Mouse (Mus musculus) thymus, postnatal 25 days (tissue): ENCODE results near the gene Cmss1.

ENCODE experiments used
- DNase-seq: peaks from one replicate; pipeline ENCODE4 v3.0.0; 2022

Gene Cmss1

DNA sequence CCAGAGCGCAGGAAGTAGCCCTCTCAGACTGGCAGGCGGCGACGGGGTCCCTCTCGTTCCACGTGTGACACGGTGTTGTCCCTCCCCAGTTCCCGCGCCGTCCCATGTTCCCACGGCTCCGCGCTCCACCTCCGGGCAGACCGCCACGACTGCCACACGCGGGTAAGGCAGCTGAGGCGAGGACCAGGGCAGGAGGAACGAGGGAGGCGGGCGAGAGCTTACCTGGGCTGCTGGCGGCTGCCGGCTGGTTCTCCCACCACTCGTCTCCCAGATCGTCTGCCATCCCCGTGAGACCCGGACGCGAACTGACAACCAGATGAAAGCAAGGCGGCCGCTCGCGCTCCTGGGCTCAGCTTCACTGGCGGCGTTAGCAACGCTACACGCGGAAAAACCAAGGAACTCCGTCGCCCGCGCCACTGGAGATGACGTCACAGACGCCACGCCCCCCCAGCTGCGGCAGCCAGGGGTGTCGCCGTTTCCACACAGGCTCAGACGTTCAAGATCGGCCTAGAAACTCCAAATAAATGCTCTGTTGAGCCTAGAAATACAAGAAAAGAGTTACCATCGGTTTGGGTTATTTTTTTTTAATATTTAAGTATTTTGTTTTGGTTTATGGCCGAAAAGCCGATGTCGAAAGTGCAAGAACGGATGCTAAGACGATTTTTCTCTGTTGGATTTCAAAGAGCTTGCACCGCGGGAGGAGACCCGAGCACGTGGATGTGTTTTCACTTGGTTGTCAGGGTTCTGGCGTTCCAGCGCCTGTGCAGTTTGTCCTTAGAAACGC, at the start of gene Cmss1:
Gene Cmss1 (minus strand): TSS at position 421 of the 784 bp plus-strand sequence.
- DNase-seq = peak; percentile 85

DNA sequence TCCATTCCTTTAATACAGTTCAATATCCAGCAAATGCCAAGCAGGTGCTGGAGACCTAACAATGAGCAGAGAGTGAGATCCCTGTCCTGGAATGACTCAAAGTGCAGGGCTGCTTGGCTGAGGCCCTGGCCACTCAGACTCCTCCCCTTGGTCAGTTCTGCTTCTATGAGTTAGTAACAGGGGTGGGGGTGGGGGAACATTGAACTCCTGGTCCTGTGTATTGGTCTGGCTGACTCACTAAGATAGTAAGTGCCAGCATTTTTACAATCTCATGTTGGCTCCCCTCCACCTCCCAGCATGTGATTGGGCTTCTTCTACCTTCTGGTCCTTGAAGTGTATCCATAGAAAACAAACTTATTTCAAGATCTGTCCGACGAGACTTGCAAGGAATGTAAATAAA, 43.2 kb upstream of the Cmss1 start:
- no peak for DNase-seq

DNA sequence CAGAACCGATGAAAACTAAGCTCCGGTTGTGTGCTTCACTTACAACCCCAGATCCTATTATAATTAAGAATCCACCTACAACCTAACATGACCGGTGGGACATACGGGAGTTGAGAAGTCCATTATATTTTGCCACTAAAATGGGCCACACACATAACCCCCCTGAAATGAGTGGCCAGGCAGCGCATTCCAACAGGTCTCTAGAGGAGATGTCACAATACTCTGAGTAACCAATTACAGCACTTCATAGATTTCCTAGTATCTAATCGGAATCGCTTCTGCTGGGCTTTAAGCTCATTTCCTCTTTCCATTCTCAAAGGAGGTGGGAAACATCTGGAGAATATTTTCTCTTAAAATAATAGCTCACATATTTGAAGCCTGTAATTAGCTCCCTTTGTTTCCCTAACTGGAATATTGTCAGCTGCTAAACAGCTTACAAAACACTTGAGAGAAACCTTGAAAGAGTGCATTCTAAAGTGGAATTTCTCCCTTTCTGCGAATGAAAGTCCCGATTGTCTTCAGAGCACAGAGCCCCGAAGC, 34.8 kb upstream of the Cmss1 start:
- DNase-seq = no peak

DNA sequence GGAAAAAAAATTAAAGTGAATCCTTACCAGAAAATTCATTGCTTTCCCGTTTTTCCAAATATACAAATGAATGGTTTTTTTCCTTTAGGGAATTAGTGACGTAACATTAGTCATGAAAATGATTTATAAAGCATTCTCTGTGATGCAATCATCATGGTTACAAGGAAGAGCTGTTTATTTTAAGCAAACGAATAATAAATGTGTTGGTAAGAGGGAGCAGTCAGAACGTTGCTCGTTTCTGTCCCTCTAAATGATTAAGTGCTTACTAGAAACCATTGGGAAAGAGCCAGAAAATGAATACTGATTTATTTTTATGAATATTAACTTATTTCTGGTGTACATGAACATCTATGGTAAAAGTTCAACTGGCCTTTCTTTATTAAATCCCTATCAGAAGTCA, 28.1 kb upstream of the Cmss1 start:
- DNase-seq = no peak

DNA sequence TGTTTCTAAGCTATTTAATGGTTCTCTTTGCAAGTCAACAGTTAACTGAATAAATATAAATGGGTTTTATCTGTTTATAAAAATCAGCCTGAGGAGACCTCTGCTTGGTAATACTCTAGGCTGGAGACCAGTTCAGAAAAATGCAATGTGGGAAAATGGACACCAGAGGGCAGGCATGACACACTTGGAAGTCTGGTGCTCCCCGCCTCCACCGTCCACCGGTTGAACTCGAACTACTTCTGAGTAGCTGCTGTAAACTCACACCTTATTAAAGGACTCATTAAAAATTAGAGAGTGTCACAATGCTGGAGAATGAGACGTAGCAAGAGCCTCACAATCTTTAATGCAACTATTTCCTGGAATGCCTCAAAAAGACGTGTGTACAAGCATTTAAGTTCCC, 27.5 kb upstream of the Cmss1 start:
- DNase-seq = peak; percentile 50

- peak; percentile 15 for DNase-seq
Observed at GRCm38 (mm10) chr16:57611768-57612167, 5.1 kb upstream of the Cmss1 start.

GRCm38 (mm10) chr16:57601031-57601430, 5.6 kb downstream of the Cmss1 start:
- DNase-seq = no peak

DNA sequence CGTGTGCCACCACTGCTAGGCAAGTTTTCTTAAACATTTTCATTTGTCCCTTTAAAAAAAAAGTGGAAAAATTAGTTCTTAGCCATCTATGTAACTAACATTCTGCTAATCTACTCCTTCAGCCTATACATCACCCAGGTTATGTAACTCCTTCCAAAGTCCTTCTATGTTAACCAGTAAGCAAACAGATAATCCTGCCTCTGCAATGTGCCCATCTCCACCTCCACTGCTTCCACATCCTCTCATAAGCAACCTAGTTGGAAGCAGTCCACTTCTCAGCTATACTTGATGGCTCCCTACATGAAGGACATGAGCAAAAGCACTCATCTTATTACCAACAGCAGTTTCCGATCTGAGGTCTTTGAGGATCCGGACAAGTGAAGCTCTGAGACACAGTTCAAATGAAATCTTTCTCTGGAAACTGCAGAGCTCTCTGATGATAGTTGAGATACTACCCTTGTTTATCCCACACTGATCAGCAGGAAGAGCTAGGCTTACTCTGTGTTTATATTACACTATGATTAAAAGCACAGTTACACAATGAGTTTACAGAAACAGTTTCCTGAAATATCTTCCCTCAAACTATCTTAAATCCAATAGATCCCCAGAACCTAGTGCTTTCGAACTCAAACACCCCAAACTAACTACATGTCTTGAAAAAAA, 9.2 kb downstream of the Cmss1 start:
- DNase-seq = no peak

GRCm38 (mm10) chr16:57593422-57594157, 13.1 kb downstream of the Cmss1 start:
- peak; percentile 9 for DNase-seq

DNA sequence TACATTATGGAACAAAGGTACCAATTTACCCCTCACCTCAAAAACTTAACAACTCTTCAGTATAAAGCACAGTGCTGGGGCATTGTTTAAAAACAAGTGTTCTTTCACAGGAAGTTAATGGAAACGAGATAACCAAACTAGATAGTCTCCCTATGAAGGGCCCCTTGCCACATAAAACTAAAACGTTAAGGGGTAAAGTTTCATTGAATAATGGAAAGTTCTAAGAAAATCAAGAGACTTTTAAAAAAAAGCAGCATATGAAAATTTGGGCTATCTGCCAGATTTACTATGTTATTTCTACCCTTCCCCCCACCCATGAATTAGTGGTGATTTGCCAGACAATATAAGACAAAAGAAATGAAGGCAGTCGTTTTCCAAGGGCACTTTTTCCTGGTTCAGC, 21.5 kb downstream of the Cmss1 start:
- DNase-seq = no peak

GRCm38 (mm10) chr16:57582008-57582407, 24.7 kb downstream of the Cmss1 start:
- DNase-seq = no peak

DNA sequence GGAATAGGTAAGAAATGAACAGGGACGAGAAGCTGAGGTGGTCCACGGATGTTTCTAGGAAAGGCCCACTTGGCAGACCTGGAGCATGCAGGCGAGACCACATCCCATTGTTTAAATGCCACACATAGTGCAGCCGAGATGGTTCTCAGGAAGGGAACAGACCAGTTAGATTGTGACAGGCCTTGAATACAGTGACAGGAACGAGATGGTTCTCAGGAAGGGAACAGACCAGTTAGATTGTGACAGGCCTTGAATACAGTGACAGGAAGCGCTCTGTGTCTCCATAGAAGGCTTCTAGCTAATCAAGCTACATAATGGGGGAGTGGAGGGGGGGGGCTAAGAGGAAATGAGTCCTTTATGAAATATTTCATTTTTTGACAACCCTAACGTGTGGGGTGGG, 26.6 kb downstream of the Cmss1 start:
- no peak for DNase-seq

DNA sequence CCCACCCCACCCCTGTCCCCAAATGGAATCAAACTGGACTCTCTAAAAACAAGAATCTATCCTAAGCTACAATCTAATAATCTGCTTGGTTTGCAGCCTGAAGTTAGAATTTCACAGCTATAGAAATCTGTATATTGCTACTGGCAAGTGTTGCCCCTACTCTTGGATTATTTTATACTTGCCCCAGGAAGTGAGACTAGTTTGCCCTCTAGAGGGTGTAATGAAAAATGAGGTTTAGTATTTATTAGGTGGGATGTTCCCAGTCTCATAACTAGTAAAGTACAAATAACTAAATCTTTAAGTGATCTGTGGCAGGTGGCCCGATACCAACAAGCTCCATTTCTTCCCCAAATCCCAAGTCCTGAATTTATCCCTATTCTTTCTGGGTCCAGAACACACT, 29.1 kb downstream of the Cmss1 start:
- no peak for DNase-seq

- no peak for DNase-seq
Observed at GRCm38 (mm10) chr16:57575764-57576388, 30.8 kb downstream of the Cmss1 start.

- DNase-seq = no peak
Observed at GRCm38 (mm10) chr16:57573831-57574230, 32.8 kb downstream of the Cmss1 start.

GRCm38 (mm10) chr16:57570789-57571311, 35.8 kb downstream of the Cmss1 start:
- DNase-seq = no peak

DNA sequence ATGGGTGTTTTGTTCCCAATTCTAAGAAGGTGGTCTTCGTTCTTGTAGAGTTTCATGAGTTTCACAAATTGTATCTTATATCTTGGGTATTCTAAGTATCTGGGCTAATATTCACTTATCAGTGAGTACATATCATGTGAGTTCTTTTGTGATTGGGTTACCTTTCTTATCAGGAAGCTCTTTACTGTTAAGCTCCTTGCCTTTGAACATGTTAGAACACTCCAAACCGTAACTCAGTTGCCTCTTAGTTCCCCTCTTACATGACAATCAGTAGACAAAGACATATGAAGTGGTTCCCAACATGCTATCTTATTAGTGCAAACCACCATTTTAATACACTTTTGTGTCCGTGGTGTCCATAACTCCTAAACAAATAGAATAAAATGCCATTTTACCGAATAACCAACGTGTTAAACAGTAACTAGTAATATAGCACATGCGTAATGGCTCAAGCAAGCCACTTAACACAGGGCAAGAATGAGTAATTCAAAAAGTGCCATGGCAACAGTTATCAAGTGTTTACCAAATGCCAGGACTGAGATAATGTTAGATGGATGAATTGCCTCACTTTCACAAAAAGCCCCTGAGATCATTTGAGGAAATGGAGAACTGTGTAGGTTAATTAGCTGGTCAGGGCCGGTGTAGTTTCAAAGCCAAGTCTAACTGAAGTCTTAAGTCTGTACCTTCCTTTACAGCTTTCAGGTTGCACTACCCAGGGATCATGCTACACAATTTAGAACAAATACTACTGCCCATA, 37.8 kb downstream of the Cmss1 start:
- DNase-seq = no peak

GRCm38 (mm10) chr16:57566215-57566614, 40.4 kb downstream of the Cmss1 start:
- DNase-seq = no peak

DNA sequence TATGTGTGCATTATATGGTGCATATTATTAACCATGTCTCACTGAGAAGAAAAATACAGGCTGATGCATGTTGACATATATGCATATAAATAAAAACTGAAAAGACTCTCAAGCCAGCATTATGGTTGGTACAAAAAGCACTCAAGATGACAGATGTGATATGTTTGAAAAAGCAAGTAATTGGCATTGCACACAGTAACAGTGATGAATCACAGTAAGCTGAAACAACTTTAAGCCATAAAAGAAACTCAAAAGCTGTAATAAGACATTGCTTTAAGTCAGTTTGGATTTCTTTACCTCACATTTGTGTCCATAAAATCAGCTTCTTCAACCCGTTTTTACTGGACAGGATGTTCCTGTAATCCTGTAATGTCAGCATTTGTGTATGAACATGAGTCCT, 41.9 kb downstream of the Cmss1 start:
- DNase-seq = no peak

DNA sequence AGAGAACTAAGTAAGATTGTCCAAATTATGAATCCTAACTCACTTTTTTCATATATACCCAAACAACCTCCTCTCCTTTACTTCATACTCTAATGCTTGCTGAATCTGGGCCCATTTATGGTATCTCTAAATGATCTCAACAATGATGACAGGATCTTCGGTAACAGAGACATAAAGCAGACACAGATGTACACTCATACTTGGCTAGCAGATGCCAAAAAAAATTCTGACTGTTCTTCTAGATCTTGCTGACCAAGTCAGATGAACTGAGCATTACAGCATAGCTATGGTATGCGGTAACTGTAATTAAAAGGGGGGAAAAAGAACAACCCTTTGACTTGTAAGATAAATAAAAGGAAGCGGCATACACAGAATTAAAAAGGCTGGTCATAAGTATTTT, 43.2 kb downstream of the Cmss1 start:
- DNase-seq = no peak

- DNase-seq = no peak
Observed at GRCm38 (mm10) chr16:57560185-57560584, 46.5 kb downstream of the Cmss1 start.

GRCm38 (mm10) chr16:57558258-57558657, 48.4 kb downstream of the Cmss1 start:
- DNase-seq = no peak
